Mouse (Mus musculus) gastrocnemius, adult 8-10 months (tissue): ENCODE measurements around the gene Lrp3. TPM values are rescaled to one million over a fixed set of nuclear protein-coding genes. Genes with fewer than 3 reads are reported as not detected.

ENCODE experiments used
- total RNA-seq, 4 experiments: library from RNA; stranded (reverse); gene quantifications; 2 replicates each; pipeline ENCODE4 v1.2.4; 2022

Gene Lrp3
- total RNA-seq, 4 experiments from 2014 or later, result 5.0 to 6.0 (median 5.3) TPM

Other genes with a start within 250 kb of the Lrp3 start
- 10 to 100 TPM; 33.0 to 39.8 (median 36.6) TPM for gene Cebpg, start 158.9 kb downstream of the Lrp3 start, total RNA-seq
- 10 to 100 TPM in 1 of 4 experiments, 1 to 10 TPM in 3; 3.0 to 10.9 (median 6.4) TPM for gene Cebpa, start 96.2 kb downstream of the Lrp3 start, total RNA-seq
- gene Slc7a10, start 29.1 kb downstream of the Lrp3 start, total RNA-seq, result 1 to 10 TPM in 3 of 4 experiments, under 1 TPM in 1; 0.82 to 3.1 (median 1.9) TPM
- 1 to 10 TPM; 6.8 to 7.8 (median 7.5) TPM for gene Gpatch1, start 102.9 kb upstream of the Lrp3 start, total RNA-seq
- gene Rhpn2, start 118.7 kb upstream of the Lrp3 start, total RNA-seq, result 10 to 100 TPM in 1 of 4 experiments, 1 to 10 TPM in 3; 1.7 to 13.0 (median 3.2) TPM
- 1 to 10 TPM in 1 of 4 experiments, under 1 TPM in 3; 0.48 to 1.1 (median 0.92) TPM for gene Faap24, start 181.3 kb upstream of the Lrp3 start, total RNA-seq
- 1 to 10 TPM; 4.6 to 7.4 (median 5.4) TPM for gene Cep89, start 181.5 kb upstream of the Lrp3 start, total RNA-seq
- not detected for gene Slc7a9, start 233.3 kb upstream of the Lrp3 start, total RNA-seq